Mouse (Mus musculus) heart, adult 9 months (tissue): ENCODE results near the gene Tmem132a.
A peak's percentile ranks its signal among the peaks of the same experiment; 100 is the strongest.

ENCODE experiments used
- DNase-seq, 2 experiments: peaks; one replicate each; pipeline ENCODE4 v3.0.0; 2022; ENCODE audit warnings: low spot score in 2 of 2

Tmem132a gene

DNA sequence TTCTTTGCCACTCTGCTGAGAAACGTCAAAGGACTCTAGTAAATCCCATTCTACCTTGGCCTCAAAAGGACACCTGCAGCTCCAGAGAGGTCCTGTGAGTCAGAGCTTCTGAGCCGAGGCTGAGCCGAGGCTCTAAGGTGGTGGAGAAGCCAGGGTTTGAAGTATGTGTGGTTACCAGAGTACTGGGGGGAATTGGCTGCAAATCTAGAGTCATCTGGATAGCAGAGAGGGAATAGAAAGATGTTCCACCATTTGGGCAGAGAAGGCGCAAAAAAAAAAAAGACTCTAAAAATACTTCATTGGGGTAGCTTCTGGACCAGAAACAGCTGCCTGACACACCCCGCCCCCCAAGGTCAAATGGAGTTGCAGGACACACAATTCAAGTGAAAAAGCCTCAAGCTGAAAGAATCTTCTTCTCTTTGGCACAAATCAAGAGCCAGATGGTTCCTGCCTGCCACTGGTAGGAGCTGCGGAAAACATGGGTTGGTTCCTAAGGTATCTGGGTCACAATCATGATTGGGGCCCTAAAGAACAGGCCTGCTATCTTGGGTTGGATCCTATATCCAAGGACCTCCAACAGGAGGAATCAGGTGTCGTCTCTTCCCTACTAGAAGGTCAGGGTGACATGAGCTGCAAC, 8.6 kb upstream of the Tmem132a start:
- DNase-seq: no peak

DNA sequence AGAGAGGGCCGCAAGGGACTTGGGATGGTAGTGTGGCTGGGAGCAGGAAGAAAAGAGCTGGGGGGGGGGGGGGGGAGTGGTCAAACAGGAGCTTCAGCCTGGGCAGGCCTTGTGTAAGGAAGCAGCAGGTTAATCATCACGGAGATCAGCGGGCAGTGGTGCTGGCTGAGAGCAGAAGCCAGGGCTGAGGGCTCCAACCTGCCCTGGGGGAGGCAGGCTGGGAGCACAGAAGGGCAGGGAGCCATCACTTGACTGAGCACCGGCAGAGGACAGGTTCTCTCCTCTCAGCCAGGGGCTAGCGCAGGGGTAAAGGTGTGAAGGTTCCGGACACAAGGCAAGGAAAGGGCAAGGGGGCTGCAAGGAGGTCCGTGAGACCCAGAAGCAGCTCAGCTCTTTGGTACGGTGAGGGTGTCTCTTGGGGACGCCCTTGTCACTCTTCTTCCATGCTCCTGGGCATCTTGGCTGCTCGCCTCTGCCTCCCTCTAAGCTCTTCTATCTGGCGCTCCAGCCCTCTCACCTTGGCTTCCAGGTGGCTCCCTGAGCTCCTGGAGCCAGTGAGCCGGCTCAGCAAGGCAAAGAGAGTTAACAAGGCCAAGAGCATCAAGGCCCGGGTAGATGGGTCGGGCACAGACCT, 1.7 kb upstream of the Tmem132a start:
- no peak for DNase-seq

DNA sequence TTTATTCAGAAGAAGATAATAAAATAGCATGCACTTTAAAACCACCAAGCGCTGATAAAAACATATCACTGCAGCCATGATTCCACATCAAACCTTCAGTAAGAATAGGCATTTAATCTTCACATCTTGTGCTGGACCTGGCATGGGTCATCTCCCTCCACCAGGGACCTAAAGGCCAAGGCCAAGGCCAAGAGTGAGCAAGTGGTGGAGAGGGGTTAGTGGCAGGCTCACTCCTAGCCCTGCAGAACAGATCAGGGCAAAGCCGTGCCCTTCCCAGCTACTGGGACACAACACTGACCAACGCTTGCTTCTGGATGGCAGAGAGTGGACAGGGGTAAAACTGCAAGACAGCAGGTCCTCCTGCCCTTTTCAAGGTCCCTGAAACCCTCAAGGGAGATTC, 936 bp upstream of the Tmem132a start:
- no peak for DNase-seq

DNA sequence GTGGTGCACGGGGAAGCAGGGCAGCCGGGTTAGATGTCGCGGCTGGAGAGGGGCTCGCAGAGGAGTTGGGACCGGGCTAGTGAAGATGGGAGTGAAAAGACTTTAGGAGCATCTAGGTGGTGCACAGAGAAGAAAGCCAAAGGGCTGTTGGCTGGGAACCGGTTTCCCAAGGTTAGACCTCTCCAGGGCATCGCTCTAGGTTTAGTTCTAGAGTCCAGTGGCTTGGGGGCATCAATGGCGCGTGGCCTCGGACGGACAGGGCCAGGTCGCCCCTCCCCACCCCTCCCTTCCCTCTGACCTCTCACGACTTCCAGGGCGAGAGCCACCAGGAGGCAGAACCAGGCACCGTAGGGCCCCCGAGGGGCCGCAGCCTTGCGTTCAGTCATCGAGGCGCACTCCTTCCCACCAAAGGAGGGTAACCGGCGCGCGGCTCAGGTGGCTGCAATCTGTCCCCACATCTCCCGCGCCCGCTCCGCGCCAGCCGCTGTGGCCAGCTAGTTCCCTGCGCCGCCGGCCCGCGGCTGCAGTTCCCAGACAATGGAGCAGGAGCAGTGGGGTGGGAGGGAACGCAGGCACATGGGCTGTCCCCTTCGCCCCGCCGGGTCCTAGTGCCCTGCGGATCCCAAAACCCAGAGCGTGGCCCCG, 377 bp downstream of the Tmem132a start:
- DNase-seq: peak; percentile 76 to 79

DNA sequence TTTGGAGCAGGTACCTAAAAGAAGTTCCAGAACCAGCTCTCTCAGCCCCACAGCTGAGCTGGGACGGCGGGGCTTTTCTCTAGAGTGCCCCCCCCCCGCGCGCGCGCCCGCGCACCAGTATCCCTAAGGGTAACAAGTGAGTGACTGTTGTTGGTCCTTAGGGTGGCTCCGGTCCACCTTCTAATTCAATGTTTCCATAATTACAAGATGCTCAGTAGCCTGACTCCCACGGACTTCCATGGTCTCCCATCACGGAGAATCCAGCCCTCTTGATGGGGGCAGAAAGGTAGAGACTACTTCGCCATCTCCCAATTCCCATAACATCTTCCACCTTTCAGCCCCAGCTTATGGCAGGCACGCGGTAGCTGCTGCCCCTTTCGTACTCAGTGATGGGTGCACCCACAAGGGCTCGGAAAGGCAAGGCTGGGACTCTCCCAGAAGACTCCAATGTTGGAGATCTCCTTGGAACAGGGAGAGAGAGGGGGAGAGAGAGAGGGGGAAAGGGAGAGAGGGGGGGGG, 1.1 kb downstream of the Tmem132a start:
- DNase-seq: no peak

DNA sequence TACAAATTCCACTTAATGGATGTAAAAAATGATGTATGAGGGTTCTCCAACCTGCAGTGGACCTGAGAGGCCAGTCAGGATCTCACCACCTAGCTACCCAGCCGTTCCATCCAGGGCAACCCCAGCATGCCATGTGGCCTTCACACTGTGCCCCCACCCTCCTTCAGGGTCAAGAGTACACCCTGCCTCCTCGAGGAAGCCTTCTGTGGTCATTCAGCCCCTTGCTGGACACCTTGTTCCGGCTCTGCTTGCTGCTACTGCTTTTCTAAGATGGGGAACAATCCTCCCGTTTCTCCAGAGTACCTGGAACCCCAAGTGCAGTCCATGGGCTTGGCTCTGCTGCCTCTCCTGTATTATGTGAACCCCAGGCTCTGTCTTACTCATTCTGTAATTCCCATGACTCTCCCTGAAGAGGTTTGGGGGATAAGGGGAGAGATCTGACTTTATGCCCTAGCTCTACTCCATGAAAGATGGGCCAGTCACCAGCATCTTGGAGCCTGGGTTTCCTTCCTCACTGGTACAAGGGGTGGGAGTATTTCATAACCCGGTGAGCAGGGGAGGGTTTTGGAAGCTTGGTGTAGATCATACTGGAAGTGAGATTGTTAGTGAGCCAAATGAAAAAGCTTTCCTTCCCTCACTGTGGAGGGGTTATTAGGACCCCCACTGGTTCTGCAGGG, 1.7 kb downstream of the Tmem132a start:
- no peak for DNase-seq

DNA sequence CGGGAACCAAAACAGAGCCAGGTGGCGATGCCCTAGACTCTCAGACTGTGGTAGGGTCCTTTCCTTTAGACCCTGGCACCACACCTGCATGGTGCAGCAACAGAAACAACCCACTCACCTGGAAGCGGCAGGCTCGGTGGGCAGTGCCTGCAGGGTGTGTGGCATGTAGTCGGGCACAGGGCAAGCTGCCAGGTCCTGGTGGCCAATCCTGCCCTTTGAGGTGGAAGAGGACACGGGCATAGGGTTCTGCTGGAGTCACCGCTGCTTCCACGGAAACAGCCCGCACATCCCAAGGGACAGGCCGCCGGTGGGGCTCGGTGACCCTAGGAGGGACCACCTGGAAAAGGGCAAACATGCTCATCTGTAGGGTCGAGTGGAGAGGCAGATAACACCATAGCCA, 3.4 kb downstream of the Tmem132a start:
- DNase-seq: no peak

DNA sequence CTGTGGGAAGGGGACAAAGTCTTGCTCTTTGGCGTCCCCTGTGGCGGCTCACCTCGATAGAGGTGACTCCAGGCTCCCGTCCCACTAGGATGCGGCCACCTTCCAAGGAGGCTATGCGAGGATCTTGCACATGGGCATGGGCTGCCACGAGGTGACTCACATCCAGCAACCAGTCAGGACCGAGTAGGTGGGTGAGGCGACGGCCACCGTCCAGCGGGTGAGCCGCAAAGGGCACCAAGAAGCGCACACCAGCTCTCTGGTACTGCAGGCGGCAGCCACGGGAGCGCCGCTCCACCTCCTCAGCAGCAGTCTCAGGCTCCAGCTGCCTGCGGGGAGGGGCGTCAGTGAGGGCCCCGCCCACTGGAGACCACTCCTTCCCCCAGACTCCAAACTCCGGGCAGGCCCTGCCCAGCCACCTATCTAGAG, 9.7 kb downstream of the Tmem132a start:
- no peak for DNase-seq

DNA sequence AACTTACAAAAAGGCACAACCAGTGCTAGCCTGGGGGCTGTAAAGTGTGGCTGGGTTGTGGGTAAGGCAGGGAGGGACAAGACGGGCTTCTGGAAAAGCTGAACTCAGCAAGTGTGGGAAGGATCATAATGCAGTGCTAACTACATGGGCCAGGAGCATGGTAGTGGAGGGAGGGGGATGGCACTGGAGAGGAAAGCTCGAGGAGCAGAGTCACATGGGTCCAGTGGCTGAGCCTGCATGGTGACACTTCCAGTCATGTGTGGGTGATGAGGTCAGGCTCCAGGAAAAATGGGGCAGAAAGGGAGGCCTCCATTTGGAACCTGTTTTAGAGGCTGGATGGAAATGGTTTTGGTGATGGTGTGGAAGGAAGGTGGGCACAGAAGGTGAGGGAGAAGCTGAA, 13.2 kb downstream of the Tmem132a start:
- no peak for DNase-seq

DNA sequence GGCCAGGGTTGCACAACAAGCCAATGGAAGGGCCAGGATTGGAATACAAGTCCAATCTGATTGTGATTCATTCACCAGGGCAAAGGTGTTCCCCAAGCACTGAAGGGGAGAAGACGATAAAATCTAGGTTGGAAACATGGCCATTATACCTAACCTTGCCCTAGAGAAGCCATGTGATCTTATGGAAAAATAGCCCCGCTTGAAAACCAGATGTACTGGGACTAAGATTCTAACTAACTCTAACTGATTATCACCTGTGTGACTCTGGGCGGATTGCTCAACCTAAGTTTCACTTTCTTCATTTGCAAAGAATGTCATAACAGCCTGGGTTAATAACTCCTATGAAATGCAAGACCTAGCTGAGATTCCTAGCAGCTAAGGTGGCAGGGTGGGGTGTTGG, 14.3 kb downstream of the Tmem132a start:
- no peak for DNase-seq

DNA sequence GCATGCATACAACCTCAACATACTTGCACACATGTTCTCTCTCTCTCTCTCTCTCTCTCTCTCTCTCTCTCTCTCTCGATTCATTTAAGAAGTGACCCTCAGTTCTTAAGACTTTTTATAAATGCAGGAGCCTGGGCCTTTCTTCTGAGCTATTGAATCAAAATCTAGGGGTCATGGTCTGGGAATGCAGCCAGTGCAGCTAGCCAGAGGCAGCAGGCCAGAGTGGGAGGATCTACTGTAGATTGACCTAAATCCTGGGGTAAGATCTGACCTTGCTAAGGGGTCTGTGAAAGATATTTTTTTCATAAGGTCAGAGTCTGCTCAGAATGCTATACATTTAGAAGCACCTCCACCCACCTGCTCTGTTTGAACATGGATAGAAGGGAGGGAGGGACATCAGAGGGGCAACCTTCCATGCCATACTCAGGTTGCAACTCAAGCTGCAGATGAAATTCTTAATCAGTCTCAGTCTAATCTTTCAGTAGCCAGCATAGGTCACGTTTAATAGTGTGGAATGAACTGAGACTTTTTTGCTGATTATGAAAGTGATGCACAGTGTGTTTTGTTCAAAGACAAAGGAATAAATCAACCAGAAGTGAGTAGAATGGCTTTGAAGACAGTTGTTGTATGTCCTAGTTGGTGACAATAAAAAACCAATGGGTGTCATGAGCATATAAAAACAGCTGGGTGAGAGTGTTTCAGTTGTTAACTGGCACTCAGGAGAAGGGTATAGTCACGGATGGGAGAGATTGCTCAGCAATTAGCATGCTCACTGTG, 22.2 kb downstream of the Tmem132a start:
- peak in 1 of 2 experiments; percentile 34 for DNase-seq

DNA sequence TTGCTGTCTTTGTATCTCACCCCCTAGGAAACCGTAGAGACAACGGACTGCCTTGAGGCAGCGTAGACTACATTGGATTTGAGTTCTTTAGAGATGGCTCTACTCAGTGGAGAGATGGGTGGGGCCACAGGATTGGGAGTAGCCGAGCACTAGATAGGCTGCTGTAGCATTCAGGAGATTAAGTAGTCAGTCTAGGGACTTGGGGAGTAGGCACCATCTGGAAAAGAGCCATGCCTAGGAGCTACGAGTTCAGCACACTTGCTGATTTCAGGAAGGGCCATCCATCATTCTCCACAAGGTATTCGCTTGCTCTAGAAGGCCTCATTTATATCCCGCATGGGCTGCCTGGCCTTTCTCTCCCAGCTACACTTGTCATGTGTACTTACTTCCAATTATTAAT, 23.6 kb downstream of the Tmem132a start:
- no peak for DNase-seq

DNA sequence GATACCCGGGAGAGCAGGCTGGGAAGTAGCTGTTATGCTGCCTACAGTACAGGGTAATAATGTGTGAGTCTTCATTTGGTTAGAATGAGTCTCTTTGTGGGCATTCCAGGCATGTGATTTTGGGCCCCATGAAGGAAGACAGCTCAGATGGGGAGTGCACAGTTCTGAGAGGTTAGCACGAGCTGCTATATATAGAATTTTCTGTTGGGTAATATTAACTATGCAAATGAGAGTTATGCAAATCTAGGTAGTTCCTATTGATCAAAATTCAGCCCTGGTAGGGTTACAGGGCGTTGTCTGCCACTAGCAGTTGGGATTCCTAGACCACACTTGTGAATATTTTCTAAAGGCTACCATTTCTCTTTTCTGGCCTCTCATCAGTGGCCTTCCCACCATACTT, 24.3 kb downstream of the Tmem132a start:
- DNase-seq: no peak

DNA sequence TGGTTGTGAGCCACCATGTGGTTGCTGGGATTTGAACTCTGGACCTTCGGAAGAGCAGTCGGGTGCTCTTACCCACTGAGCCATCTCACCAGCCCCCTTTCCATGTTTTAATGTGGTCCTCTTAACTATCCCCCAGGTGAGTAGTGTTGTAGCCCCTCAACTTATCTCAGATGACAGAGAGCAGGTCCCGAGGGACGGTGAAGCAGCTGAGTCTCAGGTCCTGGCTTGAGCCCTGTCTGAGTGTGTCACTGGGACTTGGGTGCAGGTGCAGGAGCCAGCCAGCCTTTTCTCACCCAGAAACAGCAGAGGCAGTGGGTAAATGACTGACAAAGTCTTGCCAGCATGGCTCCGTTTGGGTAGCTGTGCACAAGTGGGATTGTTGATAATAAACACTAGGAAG, 25.5 kb downstream of the Tmem132a start:
- DNase-seq: no peak

DNA sequence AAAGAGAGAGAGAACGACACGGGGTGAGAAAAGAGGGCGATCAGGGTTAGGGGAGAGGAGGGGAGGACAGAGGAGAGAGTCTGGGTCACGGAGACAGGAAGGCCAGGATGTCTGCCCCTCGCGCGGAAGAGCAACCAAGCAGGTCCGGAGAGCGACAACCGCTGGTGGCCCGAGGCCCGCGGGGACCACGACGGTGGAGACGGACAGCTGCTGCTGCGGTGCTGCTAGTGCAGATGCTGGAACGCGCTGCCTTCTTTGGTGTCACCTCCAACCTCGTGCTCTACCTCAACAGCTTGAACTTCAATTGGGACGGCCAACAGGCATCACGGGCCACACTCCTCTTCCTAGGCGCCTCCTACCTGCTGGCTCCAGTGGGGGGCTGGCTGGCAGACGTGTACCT, 26.8 kb downstream of the Tmem132a start:
- DNase-seq: no peak

DNA sequence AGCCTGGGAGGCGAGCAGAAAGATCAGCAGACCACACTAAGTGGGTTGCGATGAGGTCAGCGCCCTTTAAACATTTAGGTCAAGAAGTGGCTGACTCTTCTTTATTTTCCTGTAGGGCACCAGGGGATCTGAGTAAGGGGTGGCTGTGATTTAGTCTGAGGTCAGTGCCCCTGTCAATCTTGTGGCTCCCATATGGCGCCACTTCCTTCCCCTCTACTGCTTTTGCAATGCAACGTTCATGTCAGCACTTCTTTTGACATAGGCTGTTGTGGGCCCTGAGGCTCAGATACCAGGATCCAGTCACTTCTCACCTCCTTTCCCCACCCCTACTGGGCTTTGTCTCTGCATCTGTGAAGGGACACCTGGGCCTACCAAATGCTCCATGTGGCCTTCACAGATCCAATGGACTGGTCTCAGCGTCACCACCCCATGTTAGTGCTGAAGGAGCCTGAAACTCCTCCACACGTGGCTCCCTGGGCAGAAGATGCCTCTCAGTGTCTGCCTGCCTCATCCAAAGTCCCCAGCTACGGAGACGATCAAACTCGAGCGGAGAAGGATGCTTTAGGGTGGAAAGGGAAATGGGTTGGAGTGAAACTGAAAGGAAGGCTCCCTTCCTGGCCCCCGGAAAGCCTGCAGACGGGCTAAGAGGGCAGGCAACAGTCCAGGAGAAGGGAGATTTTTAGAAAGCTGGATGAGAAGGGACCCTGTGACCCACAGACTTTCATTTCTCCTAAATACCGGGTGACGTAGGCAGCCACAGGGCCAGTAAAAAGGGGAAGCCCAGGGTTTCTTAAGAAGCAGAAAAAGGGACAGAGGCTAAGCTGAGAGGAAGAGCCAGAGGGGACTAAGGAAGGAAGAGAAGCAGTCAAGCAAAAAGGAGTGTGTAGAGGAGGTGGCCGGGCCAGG, 27.8 kb downstream of the Tmem132a start:
- peak; percentile 67 to 83 for DNase-seq

DNA sequence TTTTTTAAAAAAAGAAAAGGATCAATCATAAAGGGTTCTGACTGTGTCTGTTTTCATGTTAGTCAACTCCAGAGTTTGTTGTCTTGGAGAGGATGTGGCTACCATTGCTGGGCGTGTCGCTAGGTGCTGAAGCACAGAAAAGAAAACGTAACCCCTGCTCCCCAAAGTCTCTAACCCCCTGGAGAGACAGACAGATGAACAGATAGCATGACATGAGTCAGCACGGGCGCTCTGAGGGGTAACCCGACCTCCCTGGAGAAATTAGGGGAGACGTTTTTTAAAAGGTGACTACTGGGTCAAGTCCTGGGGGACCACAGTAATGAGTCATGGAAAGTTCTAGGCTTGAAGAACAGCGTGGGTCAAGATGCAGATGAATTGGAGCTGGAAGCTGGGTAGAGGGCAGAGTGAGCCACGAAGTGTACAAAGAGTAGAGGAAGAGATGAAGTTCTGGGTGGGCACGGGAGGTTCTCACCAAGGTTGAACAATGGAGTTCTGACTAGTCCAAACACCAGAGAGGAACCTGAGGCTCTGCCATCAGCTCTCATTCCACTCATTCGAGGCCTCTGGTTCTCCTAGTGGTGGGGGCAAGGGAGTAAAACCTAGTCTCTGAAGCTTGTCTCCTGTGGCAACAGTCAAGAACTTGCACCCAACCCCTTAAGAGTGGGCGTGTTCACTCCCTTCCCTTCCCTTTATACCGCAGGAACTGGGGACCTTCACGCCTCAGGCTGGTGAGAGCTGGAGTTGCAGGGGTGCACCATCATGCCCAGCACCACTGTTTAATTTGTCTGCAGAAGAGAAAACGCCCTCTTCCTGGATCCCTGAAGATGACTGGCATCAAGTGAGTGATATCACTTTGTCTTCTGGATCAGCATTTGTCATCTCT, 30.5 kb downstream of the Tmem132a start, which contains the start of gene Slc15a3:
TSS of gene Slc15a3 (plus strand) at position 718 of the 883 bp plus-strand sequence.
- DNase-seq: no peak

DNA sequence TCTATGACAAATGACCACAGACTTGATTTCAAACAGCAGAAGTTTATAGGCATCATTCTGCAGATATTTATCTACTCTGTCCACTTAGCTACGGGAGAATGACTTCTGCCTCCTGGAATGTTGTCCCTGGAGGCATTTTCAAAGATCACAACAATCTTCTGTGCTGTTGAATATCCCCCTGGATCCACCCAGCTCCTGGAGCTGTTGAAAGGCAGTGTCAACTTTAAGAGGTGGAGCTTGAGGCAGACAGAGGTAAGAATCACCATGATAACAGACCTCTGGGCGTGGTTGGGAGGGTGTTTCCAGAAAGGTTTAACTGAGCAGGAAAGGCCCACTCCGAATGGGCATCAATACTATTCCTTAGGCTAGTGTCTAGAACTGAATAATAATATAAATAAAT, 34.1 kb downstream of the Tmem132a start:
- no peak for DNase-seq

DNA sequence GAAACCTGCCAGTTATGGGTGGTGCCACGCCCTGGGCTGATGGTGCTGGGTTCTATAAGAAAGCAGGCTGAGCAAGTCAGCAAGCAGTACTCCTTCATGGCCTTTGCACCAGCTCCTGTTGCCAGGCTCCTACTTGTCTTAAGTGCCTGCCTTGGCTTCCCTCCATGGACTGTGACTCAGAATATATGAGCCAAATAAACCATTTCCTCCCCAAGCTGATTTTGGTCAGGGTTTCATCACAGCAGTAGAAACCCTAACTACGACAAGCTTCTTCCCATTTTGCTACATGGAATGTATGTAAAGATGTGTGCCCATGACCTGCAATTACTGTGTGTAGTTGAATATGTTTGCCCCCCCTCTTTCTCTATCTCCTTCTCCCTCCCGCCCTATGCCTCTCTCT, 36.1 kb downstream of the Tmem132a start:
- DNase-seq: no peak

DNA sequence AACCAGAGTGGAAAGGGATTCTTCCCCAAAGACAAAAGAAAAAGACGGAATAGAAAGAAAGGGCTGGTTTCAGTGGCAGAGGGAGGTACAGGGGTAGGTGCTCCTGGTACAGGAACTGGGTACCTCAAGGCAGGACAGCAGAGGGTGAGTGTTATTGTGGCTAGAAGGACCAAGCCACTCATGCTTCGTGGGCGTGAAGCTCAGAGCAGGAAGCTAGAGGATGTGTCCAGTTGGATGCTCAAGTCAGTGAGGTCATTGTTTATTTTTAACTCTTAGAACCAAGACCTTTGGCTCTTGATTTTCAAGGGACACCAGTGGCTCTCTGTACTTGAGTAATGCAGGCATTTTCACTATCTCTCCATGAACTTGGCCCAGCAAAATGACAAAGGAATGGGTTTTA, 37.7 kb downstream of the Tmem132a start:
- DNase-seq: no peak
